Mouse (Mus musculus) spleen, adult 2 months (tissue): Measurements from ENCODE around the gene Slc35b2. TPM values are rescaled to one million over a fixed set of nuclear protein-coding genes. Genes with fewer than 3 reads are reported as not detected.

Source experiments
- DNase-seq, 2 experiments: peaks; one replicate each; pipeline versions ENCODE4 v3.0.0 to v3.0.0-alpha.2; 2012 to 2021; ENCODE audit warnings: low spot score in 2 of 2, low read depth in 1 of 2
- H3K27ac ChIP-seq: fragments of 200-500 bp; 2 replicates; pipeline ENCODE4 v1.5.1; 2012; ENCODE audit warnings: low read length, inconsistent platforms; ENCODE audit not compliant: insufficient read depth
- H3K27me3 ChIP-seq: fragments of 200-500 bp; 2 replicates; pipeline ENCODE4 v1.6.1; 2012; ENCODE audit warnings: mild to moderate bottlenecking, moderate library complexity, low read length, inconsistent platforms; ENCODE audit not compliant: control insufficient read depth, insufficient read depth
- H3K36me3 ChIP-seq: fragments of 200-500 bp; 2 replicates; pipeline ENCODE4 v1.6.1; 2012; ENCODE audit warnings: mild to moderate bottlenecking, low read length, inconsistent platforms; ENCODE audit not compliant: control insufficient read depth, insufficient read depth
- H3K4me1 ChIP-seq: fragments of 200-500 bp; 2 replicates; pipeline ENCODE4 v1.6.1; 2011; ENCODE audit warnings: inconsistent platforms; ENCODE audit not compliant: control insufficient read depth, insufficient read depth, insufficient read length
- H3K4me3 ChIP-seq: fragments of 200-500 bp; 2 replicates; pipeline ENCODE4 v1.5.1; 2011; ENCODE audit warnings: mild to moderate bottlenecking, inconsistent platforms; ENCODE audit not compliant: insufficient read depth, insufficient read length; ENCODE audit errors: extremely low read depth
- CTCF ChIP-seq: fragments of 200-500 bp; IDR thresholded peaks from 2 replicates; pipeline ENCODE4 v1.5.1; 2011; ENCODE audit warnings: mild to moderate bottlenecking, inconsistent platforms; ENCODE audit not compliant: insufficient read depth, insufficient read length, insufficient replicate concordance; ENCODE audit errors: extremely low read depth
- POLR2A ChIP-seq: fragments of 200-500 bp; IDR thresholded peaks from 2 replicates; pipeline ENCODE4 v1.6.1; 2011; ENCODE audit warnings: low read depth, low read length, inconsistent platforms
- WGBS: fragments of 180-500 bp; shearing (Covaris S2); methylation state at CpG from one replicate; pipeline ENCODE4 v1.1.7; 2018; 5-methylcytosine and 5-hydroxymethylcytosine counted together
- polyA plus RNA-seq: library from polyadenylated mRNA; depleted of rRNA; stranded (reverse); fragments of >200 nt; gene quantifications from 2 replicates; pipeline ENCODE4 v1.2.3, GENCODE M21; 2012

Slc35b2 gene
- polyA plus RNA-seq, 1 experiment, result 70.9 TPM

DNA sequence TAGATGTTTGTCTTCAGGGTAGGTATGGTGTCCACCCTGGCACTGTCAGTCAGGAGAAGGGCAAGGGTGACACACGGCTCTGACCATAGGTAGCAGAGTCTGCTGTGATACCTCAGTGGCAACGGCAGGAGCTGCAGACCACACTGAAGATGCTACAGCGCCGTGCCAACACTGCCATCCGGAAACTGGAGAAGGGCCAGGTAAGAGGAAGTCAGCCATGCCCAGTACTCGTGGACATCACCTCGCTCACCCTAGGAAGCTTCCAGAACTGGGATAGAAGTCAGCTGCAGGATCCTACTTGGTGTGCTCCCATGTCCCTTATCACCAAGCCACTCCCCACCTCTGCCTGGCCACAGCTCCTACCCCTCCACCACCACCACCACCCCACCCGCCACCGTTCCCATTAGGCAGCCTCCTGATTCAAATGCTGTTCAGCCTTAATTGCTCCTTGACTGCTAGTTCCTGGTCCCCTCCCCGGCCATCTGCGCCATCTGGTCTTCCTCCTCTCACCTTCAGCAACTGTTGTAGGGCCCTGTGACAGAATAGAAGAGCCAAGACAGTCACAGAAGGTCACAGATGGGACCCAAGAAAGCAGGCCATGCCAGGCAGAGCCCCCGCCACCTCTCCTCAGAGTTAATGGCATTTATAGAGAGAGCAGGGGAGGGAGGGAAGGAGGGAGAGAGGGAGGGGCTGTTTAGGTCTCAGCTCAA is 44.8 kb upstream of the Slc35b2 start:
- 92% methylated on average over 12 of the region's 12 CpGs for WGBS
- H3K36me3 ChIP-seq, result peaks cover 10% of the 10 kb centered on the region
- no peaks in the 10 kb centered on the region for H3K4me1 ChIP-seq
- no peak overlapping the region for H3K4me3 ChIP-seq
- no peak overlapping the region for H3K27ac ChIP-seq
- DNase-seq, result no peak
- H3K27me3 ChIP-seq, result 0 out of 2 replicates have a peak, but pooled peaks cover 3% of the 10 kb centered on the region
- TF ChIP-seq CTCF (no peak), POLR2A (no peak)

- TF ChIP-seq POLR2A (no peak), CTCF (no peak)
- Histone ChIP-seq H3K4me3 (no peak overlapping the region), H3K27ac (no peak overlapping the region), H3K36me3 (peaks cover 10% of the 10 kb centered on the region), H3K27me3 (0 out of 2 replicates have a peak, but pooled peaks cover 3% of the 10 kb centered on the region), H3K4me1 (no peaks in the 10 kb centered on the region)
- WGBS, result 90% methylated on average over 11 of the region's 11 CpGs
- DNase-seq, result no peak
Measured at GRCm38 (mm10) chr17:45520136-45520535, 43.5 kb upstream of the Slc35b2 start.

GRCm38 (mm10) chr17:45523263-45523662 is 40.4 kb upstream of the Slc35b2 start, which contains the start of gene Tcte1:
TSS of gene Tcte1 (plus strand) at chr17:45523434.
- Histone ChIP-seq H3K27me3 (0 out of 2 replicates have a peak, but pooled peaks cover 3% of the 10 kb centered on the region), H3K36me3 (peaks cover 8% of the 10 kb centered on the region), H3K4me3 (no peak within 1 kb of the TSS), H3K4me1 (no peaks in the 10 kb centered on the region), H3K27ac (no peak within 1 kb of the TSS)
- no peak for DNase-seq
- no peak for TF ChIP-seq POLR2A
- TF ChIP-seq CTCF, result no peak
- WGBS, result 12% methylated on average over 21 of the region's 21 CpGs

GRCm38 (mm10) chr17:45524961-45525360 is 38.7 kb upstream of the Slc35b2 start:
- H3K36me3 ChIP-seq, result no peaks in the 10 kb centered on the region
- no peak overlapping the region for H3K27ac ChIP-seq
- H3K4me1 ChIP-seq, result no peaks in the 10 kb centered on the region
- H3K4me3 ChIP-seq, result no peak overlapping the region
- DNase-seq, result no peak
- 0 out of 2 replicates have a peak, but pooled peaks cover 3% of the 10 kb centered on the region for H3K27me3 ChIP-seq
- TF ChIP-seq POLR2A, result no peak
- TF ChIP-seq CTCF, result no peak
- 74% methylated on average over 4 of the region's 4 CpGs for WGBS

GRCm38 (mm10) chr17:45526571-45526970 is 37.1 kb upstream of the Slc35b2 start:
- TF ChIP-seq POLR2A (no peak), CTCF (no peak)
- no peak for DNase-seq
- no peaks in the 10 kb centered on the region for H3K4me1 ChIP-seq
- no peaks in the 10 kb centered on the region for H3K36me3 ChIP-seq
- 57% methylated on average over 5 of the region's 5 CpGs for WGBS
- 0 out of 2 replicates have a peak, but pooled peaks cover 3% of the 10 kb centered on the region for H3K27me3 ChIP-seq
- no peak overlapping the region for H3K27ac ChIP-seq
- H3K4me3 ChIP-seq, result no peak overlapping the region

- no peak for DNase-seq
- TF ChIP-seq POLR2A, result no peak
- TF ChIP-seq CTCF, result no peak
- Histone ChIP-seq H3K4me1 (no peaks in the 10 kb centered on the region), H3K36me3 (no peaks in the 10 kb centered on the region), H3K27me3 (no peaks in the 10 kb centered on the region), H3K27ac (no peak overlapping the region), H3K4me3 (no peak overlapping the region)
- WGBS, result 36% methylated on average over 13 of the region's 13 CpGs
Measured at GRCm38 (mm10) chr17:45530346-45530782, 33.3 kb upstream of the Slc35b2 start.

DNA sequence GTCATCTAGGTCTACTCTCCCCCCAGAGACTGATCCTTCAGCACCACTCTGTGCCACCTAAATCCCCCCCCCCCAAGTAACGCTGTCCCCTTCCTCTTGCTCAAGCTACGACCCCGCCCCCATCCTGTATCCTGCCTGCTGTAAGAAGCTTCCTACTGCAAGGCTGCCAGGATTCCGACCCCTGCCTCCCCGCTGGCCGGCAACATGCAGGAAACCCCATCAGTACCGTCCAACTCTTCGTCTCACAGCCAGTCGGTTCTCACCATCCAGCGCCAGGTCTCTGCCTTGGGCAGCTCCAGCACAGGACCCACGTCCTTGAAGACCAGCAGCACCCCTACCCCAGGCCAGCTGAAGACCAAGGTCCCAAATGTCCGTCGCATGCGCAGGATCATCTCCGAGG is 30.8 kb upstream of the Slc35b2 start:
- Histone ChIP-seq H3K27me3 (0 out of 2 replicates have a peak, but pooled peaks cover 1% of the 10 kb centered on the region), H3K4me1 (no peaks in the 10 kb centered on the region), H3K36me3 (no peaks in the 10 kb centered on the region), H3K4me3 (no peak overlapping the region), H3K27ac (no peak overlapping the region)
- DNase-seq, result no peak
- TF ChIP-seq CTCF (no peak), POLR2A (no peak)
- 41% methylated on average over 15 of the region's 15 CpGs for WGBS
